Mouse (Mus musculus) neural tube, embryonic 13.5 days (tissue): ENCODE measurements at regions not wholly inside any gene's neighbourhood (a gene's known extent, or its start where the extent isn't known, plus 50 kb on each side); places are given as distances from the start of the nearest gene placed in this dataset.

Source experiments
- ATAC-seq: fragments of 200-750 bp; cut with Nextera tagmentation; 2 replicates; pipeline ENCODE4 v1.8.0; 2017; ENCODE audit warnings: low read depth, mild to moderate bottlenecking, moderate TSS enrichment, moderate library complexity
- H3K27ac ChIP-seq: fragments of 300-500 bp; sonication (generic); replicated peaks from 2 replicates; pipeline ENCODE4 v1.5.1; 2015; ENCODE audit warnings: moderate library complexity, mild to moderate bottlenecking, inconsistent platforms
- H3K27me3 ChIP-seq: fragments of 300-500 bp; sonication (generic); 2 replicates; pipeline ENCODE4 v1.6.1; 2015; ENCODE audit warnings: mild to moderate bottlenecking, inconsistent platforms
- H3K36me3 ChIP-seq: fragments of 300-500 bp; sonication (generic); 2 replicates; pipeline ENCODE4 v1.6.1; 2015; ENCODE audit warnings: mild to moderate bottlenecking, inconsistent platforms
- H3K4me1 ChIP-seq: fragments of 300-500 bp; sonication (generic); replicated peaks from 2 replicates; pipeline ENCODE4 v1.6.1; 2015; ENCODE audit warnings: inconsistent platforms
- H3K4me2 ChIP-seq: fragments of 300-500 bp; sonication (generic); 2 replicates; pipeline ENCODE4 v1.6.1; 2015; ENCODE audit warnings: inconsistent platforms, mild to moderate bottlenecking, moderate library complexity
- H3K4me3 ChIP-seq: fragments of 300-500 bp; sonication (generic); 2 replicates; pipeline ENCODE4 v1.5.1; 2015; ENCODE audit warnings: mild to moderate bottlenecking, inconsistent platforms
- H3K9ac ChIP-seq: fragments of 300-500 bp; sonication (generic); 2 replicates; pipeline ENCODE4 v1.6.1; 2015; ENCODE audit warnings: moderate library complexity, mild to moderate bottlenecking, inconsistent platforms
- H3K9me3 ChIP-seq: fragments of 300-500 bp; sonication (generic); 2 replicates; pipeline ENCODE4 v1.6.1; 2016; ENCODE audit warnings: inconsistent platforms
- WGBS: fragments of 180-500 bp; shearing (Covaris S2); methylation state at CpG from one replicate; pipeline ENCODE4 v1.1.7; 2015; 5-methylcytosine and 5-hydroxymethylcytosine counted together

- H3K9me3 ChIP-seq = no peaks in the 10 kb centered on the region
- H3K4me2 ChIP-seq = no peak overlapping the region
- H3K36me3 ChIP-seq = no peaks in the 10 kb centered on the region
- no peak overlapping the region for H3K27ac ChIP-seq
- H3K4me1 ChIP-seq = no peaks in the 10 kb centered on the region
- no peak for ATAC-seq
- no peak overlapping the region for H3K4me3 ChIP-seq
- 86% methylated on average over 4 of the region's 4 CpGs for WGBS
- no peaks in the 10 kb centered on the region for H3K27me3 ChIP-seq
- no peak overlapping the region for H3K9ac ChIP-seq
These were observed 104.8 kb upstream of the E030018B13Rik start for GRCm38 (mm10) chr7:63811816-63812215.

DNA sequence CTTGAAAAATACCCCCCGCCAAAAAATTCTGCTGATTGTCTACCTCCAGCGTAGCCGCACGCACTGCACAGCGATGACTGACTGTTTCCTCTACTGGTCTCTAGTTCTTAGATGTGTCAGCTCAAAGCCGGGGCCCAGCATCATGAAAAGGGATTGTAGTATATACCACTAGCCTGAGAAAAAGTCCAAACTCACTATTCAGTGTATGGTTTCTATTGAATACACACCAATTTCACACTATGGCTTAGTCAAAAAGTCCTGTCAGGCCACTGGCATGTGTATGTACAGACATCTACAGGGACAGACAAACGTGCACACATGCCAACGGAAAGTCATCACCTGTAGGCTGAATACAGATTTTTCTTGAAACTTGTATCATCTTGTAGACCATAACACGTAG lies 101.1 kb upstream of the E030018B13Rik start:
- Histone ChIP-seq H3K4me1 (no peaks in the 10 kb centered on the region), H3K9ac (no peak overlapping the region), H3K36me3 (no peaks in the 10 kb centered on the region), H3K27ac (no peak overlapping the region), H3K4me3 (no peak overlapping the region), H3K4me2 (no peak overlapping the region), H3K9me3 (no peaks in the 10 kb centered on the region), H3K27me3 (no peaks in the 10 kb centered on the region)
- WGBS = 95% methylated on average over 9 of the region's 9 CpGs
- no peak for ATAC-seq

DNA sequence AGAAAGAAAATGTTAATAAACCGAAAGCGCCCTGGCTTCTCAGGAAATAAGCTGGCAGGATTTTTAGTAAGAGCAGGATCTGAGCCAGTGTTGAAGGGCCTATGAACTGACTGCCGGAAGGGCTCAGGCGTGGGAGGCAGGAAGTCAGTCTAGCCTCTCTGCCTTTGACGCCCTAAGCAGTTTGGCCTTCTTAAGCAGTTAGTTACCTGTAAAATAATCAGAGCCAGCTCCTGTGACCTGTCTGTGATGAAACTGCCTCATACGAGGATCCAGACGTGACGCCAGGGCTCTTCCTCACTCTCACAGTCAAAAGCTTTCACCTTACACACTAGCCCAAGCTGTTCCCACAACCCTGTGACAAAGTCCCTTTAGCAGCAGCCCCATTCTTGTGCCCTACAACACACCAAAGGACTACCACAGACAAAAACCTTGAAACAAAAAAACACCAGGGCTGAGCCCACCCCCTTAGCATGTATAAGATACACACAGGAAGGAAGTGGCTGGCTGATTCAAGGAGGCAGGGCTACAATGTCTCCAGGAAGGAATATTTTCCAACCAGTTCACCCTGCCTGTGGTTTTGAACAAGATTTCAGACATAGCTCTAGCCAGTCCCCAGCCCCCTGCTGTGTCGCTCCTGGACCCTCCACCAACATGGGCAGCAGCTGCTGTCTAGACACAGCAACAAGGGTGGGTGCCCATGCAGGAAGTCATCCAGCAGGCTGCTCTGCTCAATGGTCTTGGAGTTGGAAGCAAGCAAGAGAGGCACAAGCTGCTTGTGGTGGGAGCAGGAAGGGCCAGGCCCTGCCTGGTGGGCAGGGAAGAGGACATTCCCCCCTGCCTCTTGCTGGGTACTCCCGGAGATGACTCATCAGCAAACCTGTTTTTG lies 100.4 kb upstream of the E030018B13Rik start:
- Histone ChIP-seq H3K4me1 (no peaks in the 10 kb centered on the region), H3K27me3 (no peaks in the 10 kb centered on the region), H3K27ac (0 out of 2 replicates have a peak overlapping the region, but pooled peaks have one; percentile 6), H3K4me2 (no peak overlapping the region), H3K36me3 (no peaks in the 10 kb centered on the region), H3K9ac (no peak overlapping the region), H3K4me3 (no peak overlapping the region), H3K9me3 (no peaks in the 10 kb centered on the region)
- 82% methylated on average over 10 of the region's 10 CpGs for WGBS
- ATAC-seq = no peak

DNA sequence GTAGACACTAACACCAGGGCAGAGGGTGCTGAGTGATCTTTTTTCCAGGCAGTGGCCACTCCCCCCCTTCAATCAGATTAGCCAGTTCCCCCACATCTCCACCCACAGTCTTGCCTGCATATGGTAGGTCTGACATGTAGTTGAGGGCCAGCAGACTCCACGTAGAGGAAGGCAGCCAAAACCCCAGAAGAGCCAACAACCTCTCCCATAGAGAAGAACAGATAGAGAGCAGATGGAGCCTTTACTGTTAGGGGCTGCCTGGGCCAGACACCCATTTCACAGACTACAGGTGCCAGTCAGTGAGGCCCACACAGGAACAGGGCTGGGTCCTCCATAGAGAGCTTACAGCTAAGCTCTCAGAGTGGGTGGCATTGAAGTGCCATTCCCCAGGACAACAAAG lies 99.2 kb upstream of the E030018B13Rik start:
- Histone ChIP-seq H3K4me1 (no peaks in the 10 kb centered on the region), H3K27me3 (no peaks in the 10 kb centered on the region), H3K4me3 (no peak overlapping the region), H3K36me3 (no peaks in the 10 kb centered on the region), H3K27ac (no peak overlapping the region), H3K9me3 (no peaks in the 10 kb centered on the region), H3K9ac (no peak overlapping the region), H3K4me2 (no peak overlapping the region)
- ATAC-seq = no peak
- 82% methylated on average over 1 of the region's 1 CpGs for WGBS

- H3K4me1 ChIP-seq = no peaks in the 10 kb centered on the region
- WGBS = 87% methylated on average over 3 of the region's 3 CpGs
- ATAC-seq = no peak
- H3K27ac ChIP-seq = no peak overlapping the region
- H3K4me3 ChIP-seq = no peak overlapping the region
- H3K9me3 ChIP-seq = no peaks in the 10 kb centered on the region
- H3K4me2 ChIP-seq = no peak overlapping the region
- no peaks in the 10 kb centered on the region for H3K27me3 ChIP-seq
- no peaks in the 10 kb centered on the region for H3K36me3 ChIP-seq
- H3K9ac ChIP-seq = no peak overlapping the region
These were observed 98.6 kb upstream of the E030018B13Rik start for GRCm38 (mm10) chr7:63818105-63818504.

- Histone ChIP-seq H3K27me3 (no peaks in the 10 kb centered on the region), H3K4me3 (no peak overlapping the region), H3K36me3 (no peaks in the 10 kb centered on the region), H3K9ac (no peak overlapping the region), H3K9me3 (no peaks in the 10 kb centered on the region), H3K4me1 (no peaks in the 10 kb centered on the region), H3K27ac (no peak overlapping the region), H3K4me2 (no peak overlapping the region)
- WGBS = 81% methylated on average over 1 of the region's 1 CpGs
- no peak for ATAC-seq
These were observed 96.4 kb upstream of the E030018B13Rik start for GRCm38 (mm10) chr7:63820286-63820685.

GRCm38 (mm10) chr7:63822001-63822400 lies 94.7 kb upstream of the E030018B13Rik start:
- no peak overlapping the region for H3K4me3 ChIP-seq
- no peak overlapping the region for H3K4me2 ChIP-seq
- 77% methylated on average over 2 of the region's 2 CpGs for WGBS
- H3K9ac ChIP-seq = no peak overlapping the region
- H3K27me3 ChIP-seq = no peaks in the 10 kb centered on the region
- H3K4me1 ChIP-seq = no peaks in the 10 kb centered on the region
- H3K27ac ChIP-seq = no peak overlapping the region
- H3K36me3 ChIP-seq = no peaks in the 10 kb centered on the region
- no peaks in the 10 kb centered on the region for H3K9me3 ChIP-seq
- no peak for ATAC-seq

GRCm38 (mm10) chr7:63824009-63824408 lies 92.6 kb upstream of the E030018B13Rik start:
- Histone ChIP-seq H3K27ac (no peak overlapping the region), H3K9me3 (no peaks in the 10 kb centered on the region), H3K4me1 (no peaks in the 10 kb centered on the region), H3K4me3 (no peak overlapping the region), H3K36me3 (no peaks in the 10 kb centered on the region), H3K27me3 (no peaks in the 10 kb centered on the region), H3K4me2 (no peak overlapping the region), H3K9ac (no peak overlapping the region)
- no peak for ATAC-seq
- WGBS = 70% methylated on average over 7 of the region's 7 CpGs

DNA sequence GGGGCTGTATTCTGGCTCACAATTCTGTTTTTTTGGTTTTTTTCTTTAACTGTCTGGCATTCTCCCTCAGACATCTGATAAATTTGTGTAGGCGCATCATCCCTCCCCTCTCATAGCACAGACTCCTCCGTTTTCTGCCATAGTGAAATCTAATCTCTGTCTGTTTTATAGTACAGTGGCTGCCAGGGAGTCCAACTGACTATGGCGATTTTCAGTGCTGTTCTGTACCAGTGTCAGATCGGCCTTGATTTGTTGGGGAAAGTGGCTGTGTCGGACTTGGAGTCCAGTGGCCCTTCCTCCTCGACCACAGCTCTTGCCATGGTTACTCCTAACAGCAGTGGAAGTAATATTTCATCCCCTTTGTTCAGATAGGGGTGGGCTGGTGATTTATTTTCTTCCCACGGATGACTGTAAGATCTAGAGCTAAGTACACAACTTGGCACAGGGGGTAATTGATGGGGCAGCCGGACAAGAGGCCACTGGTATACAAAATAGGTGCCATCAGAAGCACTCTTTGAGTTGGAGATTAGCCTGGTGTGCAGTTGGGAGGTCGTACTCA lies 87.2 kb upstream of the E030018B13Rik start:
- Histone ChIP-seq H3K4me1 (no peaks in the 10 kb centered on the region), H3K36me3 (no peaks in the 10 kb centered on the region), H3K27ac (no peak overlapping the region), H3K9ac (no peak overlapping the region), H3K27me3 (no peaks in the 10 kb centered on the region), H3K4me2 (no peak overlapping the region), H3K4me3 (no peak overlapping the region), H3K9me3 (no peaks in the 10 kb centered on the region)
- 66% methylated on average over 9 of the region's 9 CpGs for WGBS
- ATAC-seq = peak; percentile 47

DNA sequence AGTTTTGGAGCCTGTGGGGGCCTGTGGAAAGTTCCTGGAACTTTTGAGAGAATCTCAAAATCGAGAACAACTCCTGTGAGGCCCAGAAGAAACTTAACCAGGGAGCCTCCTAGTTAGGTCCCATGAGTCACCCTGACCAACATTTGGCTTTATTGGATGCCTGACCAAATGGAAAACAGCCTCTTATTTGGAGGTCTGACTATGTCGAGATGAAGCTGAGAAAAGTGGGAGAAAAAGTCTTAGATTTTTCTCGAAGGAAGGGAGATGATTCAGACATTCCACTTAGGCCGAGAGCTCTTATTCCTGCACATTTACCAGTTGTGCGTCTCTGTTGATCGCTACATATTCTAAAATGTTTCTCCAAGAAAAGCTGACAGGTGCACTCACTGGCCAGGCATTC lies 83.0 kb upstream of the E030018B13Rik start:
- Histone ChIP-seq H3K9me3 (no peaks in the 10 kb centered on the region), H3K27me3 (no peaks in the 10 kb centered on the region), H3K36me3 (no peaks in the 10 kb centered on the region), H3K9ac (no peak overlapping the region), H3K4me1 (no peaks in the 10 kb centered on the region), H3K4me3 (no peak overlapping the region), H3K4me2 (no peak overlapping the region), H3K27ac (no peak overlapping the region)
- ATAC-seq = no peak
- WGBS = 90% methylated on average over 6 of the region's 6 CpGs

- no peak overlapping the region for H3K4me2 ChIP-seq
- no peak overlapping the region for H3K4me3 ChIP-seq
- no peaks in the 10 kb centered on the region for H3K27me3 ChIP-seq
- ATAC-seq = no peak
- H3K27ac ChIP-seq = no peak overlapping the region
- H3K36me3 ChIP-seq = no peaks in the 10 kb centered on the region
- no peaks in the 10 kb centered on the region for H3K9me3 ChIP-seq
- no peaks in the 10 kb centered on the region for H3K4me1 ChIP-seq
- no peak overlapping the region for H3K9ac ChIP-seq
These were observed 80.7 kb upstream of the E030018B13Rik start for GRCm38 (mm10) chr7:63835958-63836357.
